Mouse (Mus musculus): ENCODE data around the gene Prkab2.

The Prkab2 gene

DNA sequence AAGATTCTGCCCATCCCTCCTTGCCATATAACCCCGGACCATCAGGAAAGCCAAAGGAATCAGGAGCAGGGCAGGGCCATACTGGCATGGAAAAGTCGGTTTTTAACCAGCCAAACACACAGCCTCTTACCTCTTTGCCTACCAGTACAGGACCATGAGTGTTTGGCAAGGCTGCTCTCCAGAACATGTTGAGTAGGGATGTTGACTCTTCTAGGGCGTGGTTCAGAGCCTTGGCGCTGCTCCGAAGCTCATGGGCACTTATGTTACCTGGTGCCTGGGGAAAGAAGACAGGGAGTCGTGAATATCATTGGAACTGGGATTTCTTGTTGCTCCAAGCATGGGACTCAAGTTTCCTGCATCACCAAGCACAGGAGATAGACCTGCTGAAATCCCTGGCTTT lies 35.8 kb downstream of the Prkab2 start:
- no peak for DNase-seq

- DNase-seq, result no peak
These were observed 38.9 kb downstream of the Prkab2 start for GRCm38 (mm10) chr3:97696866-97697265.

DNA sequence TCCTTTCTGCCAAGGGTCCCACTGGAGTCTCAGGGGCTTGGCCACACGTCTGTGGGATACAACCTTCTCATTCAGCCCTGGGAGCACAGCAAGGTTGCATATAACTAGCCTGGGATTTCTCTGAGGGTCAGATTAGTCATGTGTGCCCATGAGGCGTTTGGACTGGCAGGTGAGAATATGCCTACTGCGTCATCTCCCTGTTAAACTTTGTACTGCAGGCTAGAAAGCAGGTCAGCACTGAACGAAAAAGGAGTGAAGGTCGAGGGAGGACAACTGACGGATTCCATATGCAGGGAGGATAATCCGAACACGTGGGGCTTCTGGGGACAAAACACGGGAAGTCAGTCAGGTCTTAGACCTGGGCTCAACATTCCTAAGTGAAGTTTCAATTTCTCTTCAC lies 39.3 kb downstream of the Prkab2 start:
- no peak for DNase-seq

GRCm38 (mm10) chr3:97699061-97699460 lies 41.1 kb downstream of the Prkab2 start:
- no peak for DNase-seq

DNA sequence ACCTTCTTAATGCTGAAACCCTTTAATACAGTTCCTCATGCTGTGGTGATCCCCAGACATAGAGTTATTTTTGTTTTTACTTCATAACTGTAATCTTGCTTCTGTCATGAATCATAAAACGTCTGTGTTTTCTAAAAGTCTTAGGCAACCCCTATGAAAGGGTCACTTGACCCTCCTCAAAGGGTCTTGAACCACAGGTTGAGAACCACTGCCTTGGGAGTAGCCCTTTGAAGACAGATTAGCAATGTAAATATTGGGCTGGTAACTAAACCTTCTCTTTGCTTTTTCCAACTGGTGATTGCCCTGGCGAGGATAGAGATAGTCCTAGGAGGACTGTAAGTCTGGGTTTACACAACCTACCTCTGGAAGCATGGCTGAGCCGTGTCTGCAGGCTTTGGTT lies 43.2 kb downstream of the Prkab2 start:
- DNase-seq, result no peak

DNA sequence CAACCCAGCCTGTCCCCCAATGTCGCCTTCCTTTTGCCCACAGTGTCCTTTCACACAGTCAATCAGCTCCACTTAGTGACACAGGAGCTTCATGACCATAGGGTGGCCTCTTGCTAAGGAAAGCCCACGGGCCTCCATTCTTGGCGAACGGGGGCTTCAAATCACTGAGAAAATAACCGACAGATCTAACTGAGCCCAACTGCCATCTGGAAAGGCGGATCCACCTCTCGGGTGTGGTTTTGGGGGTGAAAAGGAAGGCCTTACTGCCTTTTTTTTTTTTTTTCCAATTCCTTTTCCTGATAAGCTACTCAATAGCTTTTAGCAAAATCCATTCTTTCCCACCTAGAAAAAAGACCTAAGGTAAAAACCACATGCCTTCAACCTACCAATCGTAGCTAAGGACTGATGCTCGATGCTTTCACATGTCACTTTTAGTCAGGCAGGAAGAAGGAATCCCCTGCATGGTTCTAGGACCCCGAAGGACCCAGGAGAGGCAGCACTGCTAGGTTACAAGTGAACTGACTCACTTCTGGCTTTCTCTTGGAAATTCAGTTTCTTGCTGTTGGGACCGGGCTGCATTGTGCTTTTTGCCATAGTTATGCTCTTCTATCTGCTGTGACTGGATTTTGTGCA lies 44.6 kb downstream of the Prkab2 start:
- no peak for DNase-seq

DNA sequence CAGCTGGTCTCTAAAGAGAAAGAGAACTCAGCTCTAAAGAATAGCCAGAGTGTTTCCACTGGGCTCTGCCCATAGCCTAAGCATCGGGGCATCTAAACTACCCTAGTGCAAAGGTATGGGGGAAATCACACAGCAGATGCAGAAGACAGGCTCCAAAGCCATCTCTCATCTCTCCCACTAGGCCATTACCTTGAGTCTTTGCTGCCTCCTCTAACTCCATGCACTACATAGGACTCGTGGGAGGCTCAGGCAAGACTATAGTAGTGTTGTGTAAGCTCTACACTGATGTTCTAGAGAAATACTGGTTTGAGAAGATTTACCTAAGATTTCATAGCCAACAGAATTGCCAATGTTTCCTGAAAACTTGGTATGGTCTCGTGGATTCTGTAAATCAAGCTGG lies 47.5 kb downstream of the Prkab2 start:
- no peak for DNase-seq

GRCm38 (mm10) chr3:97706561-97706960 lies 48.6 kb downstream of the Prkab2 start:
- DNase-seq, result no peak

DNA sequence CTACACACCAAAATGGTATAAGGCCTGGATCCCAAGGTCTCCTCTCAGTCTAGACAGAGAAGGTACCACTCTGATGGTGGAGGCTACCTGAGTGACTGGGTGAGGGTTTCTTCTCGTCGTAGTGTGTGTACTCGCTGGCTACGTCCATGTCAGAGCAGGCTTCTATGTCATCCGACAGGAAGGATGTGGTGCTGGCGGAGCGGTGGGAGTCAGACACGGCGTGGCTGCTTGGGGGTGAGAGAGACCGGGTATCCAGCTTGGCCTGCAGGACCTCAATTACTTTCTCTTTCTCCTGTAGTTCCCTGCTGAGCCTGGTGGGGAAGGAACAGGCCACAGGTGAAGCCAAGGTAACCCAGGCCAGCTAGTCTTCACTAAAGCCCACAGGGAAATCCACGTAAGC lies 52.1 kb downstream of the Prkab2 start:
- DNase-seq, result no peak

- no peak for DNase-seq
These were observed 52.9 kb downstream of the Prkab2 start for GRCm38 (mm10) chr3:97710881-97711280.

DNA sequence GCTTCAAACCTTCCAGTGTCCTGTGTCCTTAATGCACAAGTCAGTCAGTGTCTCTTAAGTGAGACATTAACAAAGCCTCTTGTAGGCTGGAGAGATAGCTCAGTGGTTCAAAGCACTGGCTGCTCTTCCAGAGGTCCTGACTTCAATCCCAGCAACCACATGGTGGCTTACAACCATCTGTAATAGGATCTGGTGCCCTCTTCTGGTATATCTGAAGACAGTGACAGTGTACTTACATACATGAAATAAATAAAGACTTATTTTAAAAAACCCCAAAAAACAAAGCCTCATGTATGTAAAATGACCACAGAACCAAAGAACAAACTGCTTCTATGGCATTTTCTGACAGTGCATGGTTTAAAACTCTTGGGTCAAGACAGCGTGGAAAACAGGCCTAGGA lies 57.9 kb downstream of the Prkab2 start:
- no peak for DNase-seq

- DNase-seq, result no peak
These were observed 61.1 kb downstream of the Prkab2 start for GRCm38 (mm10) chr3:97719116-97719515.

Data from embryo, embryonic 11 days (tissue).